Mouse (Mus musculus): Measurements from ENCODE around the gene Ctdsp2.

- no peak for TF ChIP-seq CTCF (IDR thresholded peaks at IDR 0.05; ENCODE audit: low read depth)
- no peak for TF ChIP-seq EP300 (IDR thresholded peaks at IDR 0.05; ENCODE audit: low read depth)
Observed at GRCm38 (mm10) chr10:126979636-126980151, 1.2 kb downstream of the Ctdsp2 start.
